Comparison of ENCODE assay signal across 12 mouse cellular contexts in genomic region chr2:144514619-144515018, GRCm38 (mm10).
"Had no signal": no experiment of that assay in that cellular context is flagged by ENCODE, and none has a peak within 500 bp of the region (broad histone marks: within the 10 kb centered on the region; RNA-seq: fewer than 3 reads in every experiment).

No protein-coding gene starts in this region.

- DNase-seq: gastrocnemius, adult 2 months; gastrocnemius, postnatal 10 days; gastrocnemius, postnatal 25 days; heart, adult 2 months; heart, postnatal 10 days; kidney, adult 18-20 months; kidney, adult 8-10 months; kidney, postnatal 10 days; kidney, postnatal 36 days; layer of hippocampus, adult 9-11 months; layer of hippocampus, postnatal 36 days; left cerebral cortex, postnatal 4 days had no signal
